Mouse (Mus musculus) stomach, embryonic 16.5 days (tissue): ENCODE measurements around the gene Taf3. TPM values are rescaled to one million over a fixed set of nuclear protein-coding genes. Genes with fewer than 3 reads are reported as not detected.
A peak's percentile ranks its signal among the peaks of the same experiment; 100 is the strongest.

Experiments used
- ATAC-seq: fragments of 200-750 bp; cut with Nextera tagmentation; 2 replicates; pipeline ENCODE4 v1.8.0; 2017; ENCODE audit warnings: moderate number of reproducible peaks, moderate TSS enrichment; ENCODE audit not compliant: insufficient read depth, low FRiP score
- H3K27ac ChIP-seq: fragments of 300-500 bp; sonication (generic); 2 replicates; pipeline ENCODE4 v1.5.1; 2014; ENCODE audit warnings: low read length
- H3K27me3 ChIP-seq: fragments of 300-500 bp; sonication (generic); 2 replicates; pipeline ENCODE4 v1.6.1; 2014; ENCODE audit warnings: low read length, control low read depth, mixed read lengths; ENCODE audit not compliant: control insufficient read depth, insufficient read depth
- H3K36me3 ChIP-seq: fragments of 300-500 bp; sonication (generic); 2 replicates; pipeline ENCODE4 v1.6.1; 2014; ENCODE audit warnings: low read length; ENCODE audit not compliant: control insufficient read depth, insufficient read depth
- H3K4me1 ChIP-seq: fragments of 300-500 bp; sonication (generic); 2 replicates; pipeline ENCODE4 v1.6.1; 2014; ENCODE audit warnings: low read length, control low read depth, mixed read lengths; ENCODE audit not compliant: control insufficient read depth, insufficient read depth
- H3K4me2 ChIP-seq: fragments of 300-500 bp; sonication (generic); 2 replicates; pipeline ENCODE4 v1.6.1; 2014; ENCODE audit warnings: low read depth, low read length, mixed read lengths
- H3K4me3 ChIP-seq: fragments of 300-500 bp; sonication (generic); replicated peaks from 2 replicates; pipeline ENCODE4 v1.5.1; 2014; ENCODE audit warnings: mild to moderate bottlenecking, low read length
- H3K9ac ChIP-seq: fragments of 300-500 bp; sonication (generic); 2 replicates; pipeline ENCODE4 v1.6.1; 2014; ENCODE audit warnings: low read length
- H3K9me3 ChIP-seq: fragments of 300-500 bp; sonication (generic); replicated peaks from 2 replicates; pipeline ENCODE4 v1.6.1; 2016; ENCODE audit warnings: low read length, control low read depth; ENCODE audit not compliant: control insufficient read depth
- WGBS: fragments of 180-500 bp; shearing (Covaris S2); extraction: QIAGEN DNeasy Blood & Tissue Kit; methylation state at CpG from one replicate; pipeline ENCODE4 v1.1.7; 2014; 5-methylcytosine and 5-hydroxymethylcytosine counted together
- polyA plus RNA-seq: library from polyadenylated mRNA; unstranded; fragments of >200 nt; fragmentation: Nextera tagmentation; extraction: Ambion mirVana; gene quantifications from 2 replicates; pipeline ENCODE4 v1.2.1, GENCODE M21; 2015

The Taf3 gene
- polyA plus RNA-seq, 1 experiment from 2014 or later: 9.8 TPM

GRCm38 (mm10) chr2:9884533-9885216, 163.7 kb downstream of the Taf3 start:
- H3K4me3 ChIP-seq: 0 out of 2 replicates have a peak overlapping the region, but pooled peaks have one; percentile 1
- no peaks in the 10 kb centered on the region for H3K9me3 ChIP-seq
- WGBS: 6% methylated on average over 15 of the region's 15 CpGs
- ATAC-seq: no peak
- H3K4me2 ChIP-seq: no peak overlapping the region
- H3K36me3 ChIP-seq: no peaks in the 10 kb centered on the region
- H3K4me1 ChIP-seq: peaks cover 13% of the 10 kb centered on the region
- no peak overlapping the region for H3K9ac ChIP-seq
- H3K27ac ChIP-seq: no peak overlapping the region
- peaks cover 89% of the 10 kb centered on the region for H3K27me3 ChIP-seq

- Histone ChIP-seq H3K4me2 (peak overlapping the region; percentile 49; the same call in 1 of the 2 replicates), H3K4me3 (peak overlapping the region; percentile 31; the same call in 1 of the 2 replicates), H3K4me1 (peaks cover 10% of the 10 kb centered on the region), H3K27me3 (peaks cover 86% of the 10 kb centered on the region), H3K27ac (no peak overlapping the region), H3K9me3 (no peaks in the 10 kb centered on the region), H3K9ac (no peak overlapping the region), H3K36me3 (no peaks in the 10 kb centered on the region)
- under 1% methylated on average over 27 of the region's 27 CpGs for WGBS
- ATAC-seq: no peak
Observed at GRCm38 (mm10) chr2:9883803-9884532, 164.4 kb downstream of the Taf3 start.

- whole genome bisulfite sequencing: 1% methylated on average over 43 of the region's 43 CpGs
- Histone ChIP-seq H3K36me3 (no peaks in the 10 kb centered on the region), H3K27ac (no peak overlapping the region), H3K4me2 (peak overlapping the region; percentile 49), H3K4me3 (peak overlapping the region; percentile 31), H3K4me1 (peaks cover 10% of the 10 kb centered on the region), H3K27me3 (peaks cover 79% of the 10 kb centered on the region), H3K9ac (no peak overlapping the region), H3K9me3 (no peaks in the 10 kb centered on the region)
- no peak for ATAC-seq
Observed at GRCm38 (mm10) chr2:9882926-9883802, 165.2 kb downstream of the Taf3 start.

GRCm38 (mm10) chr2:9882371-9882925, 165.9 kb downstream of the Taf3 start:
- H3K4me2 ChIP-seq: peak overlapping the region; percentile 49
- no peak overlapping the region for H3K9ac ChIP-seq
- peak overlapping the region; percentile 31 for H3K4me3 ChIP-seq
- H3K27me3 ChIP-seq: peaks cover 72% of the 10 kb centered on the region
- H3K9me3 ChIP-seq: no peaks in the 10 kb centered on the region
- H3K4me1 ChIP-seq: peaks cover 12% of the 10 kb centered on the region
- no peak overlapping the region for H3K27ac ChIP-seq
- under 1% methylated on average over 39 of the region's 39 CpGs for WGBS
- no peak for ATAC-seq
- H3K36me3 ChIP-seq: no peaks in the 10 kb centered on the region

GRCm38 (mm10) chr2:9881611-9882023, 166.8 kb downstream of the Taf3 start:
- 4% methylated on average over 13 of the region's 13 CpGs for WGBS
- Histone ChIP-seq H3K36me3 (no peaks in the 10 kb centered on the region), H3K27ac (no peak overlapping the region), H3K9ac (no peak overlapping the region; the same call in 1 of the 2 replicates), H3K4me3 (peak overlapping the region; percentile 28), H3K4me1 (peaks cover 16% of the 10 kb centered on the region), H3K4me2 (peak overlapping the region; percentile 44; the same call in 1 of the 2 replicates), H3K9me3 (no peaks in the 10 kb centered on the region), H3K27me3 (peaks cover 66% of the 10 kb centered on the region)
- no peak for ATAC-seq

- peaks cover 16% of the 10 kb centered on the region for H3K4me1 ChIP-seq
- H3K4me2 ChIP-seq: peak within 1 kb of the TSS; percentile 98
- no peaks in the 10 kb centered on the region for H3K36me3 ChIP-seq
- H3K27me3 ChIP-seq: peaks cover 67% of the 10 kb centered on the region
- H3K27ac ChIP-seq: no peak within 1 kb of the TSS
- WGBS: under 1% methylated on average over 32 of the region's 35 CpGs
- no peak for ATAC-seq
- H3K4me3 ChIP-seq: peak within 1 kb of the TSS; percentile 60
- H3K9ac ChIP-seq: no peak within 1 kb of the TSS; the same call in none of the 2 replicates
- no peaks in the 10 kb centered on the region for H3K9me3 ChIP-seq
Observed at GRCm38 (mm10) chr2:9881051-9881591, 167.3 kb downstream of the Taf3 start, which contains the start of gene 4930412O13Rik. Gene 4930412O13Rik, plus strand, starts transcription at chr2:9881252.

GRCm38 (mm10) chr2:9880271-9880670, 168.1 kb downstream of the Taf3 start:
- peaks cover 16% of the 10 kb centered on the region for H3K4me1 ChIP-seq
- H3K4me2 ChIP-seq: peak overlapping the region; percentile 98; the same call in 1 of the 2 replicates
- peaks cover 67% of the 10 kb centered on the region for H3K27me3 ChIP-seq
- H3K27ac ChIP-seq: no peak overlapping the region
- H3K9me3 ChIP-seq: no peaks in the 10 kb centered on the region
- no peak overlapping the region for H3K9ac ChIP-seq
- WGBS: 9% methylated on average over 11 of the region's 11 CpGs
- H3K36me3 ChIP-seq: no peaks in the 10 kb centered on the region
- ATAC-seq: no peak
- H3K4me3 ChIP-seq: 0 out of 2 replicates have a peak overlapping the region, but pooled peaks have one; percentile 60

GRCm38 (mm10) chr2:9879493-9879892, 168.9 kb downstream of the Taf3 start:
- under 1% methylated on average over 21 of the region's 21 CpGs for WGBS
- peak overlapping the region; percentile 98 for H3K4me2 ChIP-seq
- peak; percentile 97 for ATAC-seq
- H3K27me3 ChIP-seq: peaks cover 63% of the 10 kb centered on the region
- peak overlapping the region; percentile 60 for H3K4me3 ChIP-seq
- no peaks in the 10 kb centered on the region for H3K36me3 ChIP-seq
- H3K9ac ChIP-seq: peak overlapping the region; percentile 36; the same call in 1 of the 2 replicates
- H3K9me3 ChIP-seq: no peaks in the 10 kb centered on the region
- H3K27ac ChIP-seq: no peak overlapping the region
- peaks cover 16% of the 10 kb centered on the region for H3K4me1 ChIP-seq
